Mouse (Mus musculus): ENCODE measurements at regions not wholly inside any gene's neighbourhood (a gene's known extent, or its start where the extent isn't known, plus 50 kb on each side); places are given as distances from the start of the nearest gene placed in this dataset.

DNA sequence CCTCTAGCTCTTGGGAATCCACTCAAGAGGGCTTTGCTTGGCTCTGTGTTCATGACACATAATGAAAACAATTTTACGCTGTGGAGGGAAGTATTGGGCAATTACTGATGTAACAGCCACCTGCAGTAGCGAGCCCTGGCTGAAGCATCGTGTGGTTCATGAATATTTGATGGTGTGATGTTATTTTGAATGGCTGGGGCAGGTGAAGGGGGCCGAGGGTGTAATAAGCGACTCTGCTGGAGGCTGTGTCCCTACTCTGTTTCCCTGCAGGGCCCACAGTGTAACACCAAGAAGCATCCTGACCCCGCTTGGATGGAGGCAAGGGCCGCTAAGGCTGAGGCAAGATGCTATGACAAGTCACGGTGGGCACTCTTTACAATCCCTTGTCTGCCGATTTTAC is 184.6 kb upstream of the Sp8 start:
- ATAC-seq (replicated peaks in 1 of 2; ENCODE audit: insufficient read depth in 1 of 2, low FRiP score in 2 of 2, low TSS enrichment in 1 of 2, low read depth in 1 of 2, poor library complexity in 2 of 2, severe bottlenecking in 2 of 2), result peak in 1 of 2 experiments; percentile 32; a peak in 1 of 4 replicates

DNA sequence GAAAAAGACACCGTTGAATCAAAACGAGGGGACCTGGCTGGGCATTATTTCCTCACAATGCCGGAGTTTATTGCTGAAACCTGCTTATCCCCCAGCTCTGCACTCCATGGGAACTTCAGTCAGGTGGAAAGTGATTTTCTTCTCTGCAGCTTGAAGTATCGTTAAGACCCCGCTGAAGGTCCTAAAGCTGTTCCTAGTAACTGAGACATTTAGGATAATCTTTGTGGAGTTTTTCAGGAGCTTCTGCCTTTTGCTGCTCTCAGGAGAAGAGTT is 185.0 kb upstream of the Sp8 start:
- ATAC-seq (replicated peaks in 1 of 2; ENCODE audit: insufficient read depth in 1 of 2, low FRiP score in 2 of 2, low TSS enrichment in 1 of 2, low read depth in 1 of 2, poor library complexity in 2 of 2, severe bottlenecking in 2 of 2), result no peak

DNA sequence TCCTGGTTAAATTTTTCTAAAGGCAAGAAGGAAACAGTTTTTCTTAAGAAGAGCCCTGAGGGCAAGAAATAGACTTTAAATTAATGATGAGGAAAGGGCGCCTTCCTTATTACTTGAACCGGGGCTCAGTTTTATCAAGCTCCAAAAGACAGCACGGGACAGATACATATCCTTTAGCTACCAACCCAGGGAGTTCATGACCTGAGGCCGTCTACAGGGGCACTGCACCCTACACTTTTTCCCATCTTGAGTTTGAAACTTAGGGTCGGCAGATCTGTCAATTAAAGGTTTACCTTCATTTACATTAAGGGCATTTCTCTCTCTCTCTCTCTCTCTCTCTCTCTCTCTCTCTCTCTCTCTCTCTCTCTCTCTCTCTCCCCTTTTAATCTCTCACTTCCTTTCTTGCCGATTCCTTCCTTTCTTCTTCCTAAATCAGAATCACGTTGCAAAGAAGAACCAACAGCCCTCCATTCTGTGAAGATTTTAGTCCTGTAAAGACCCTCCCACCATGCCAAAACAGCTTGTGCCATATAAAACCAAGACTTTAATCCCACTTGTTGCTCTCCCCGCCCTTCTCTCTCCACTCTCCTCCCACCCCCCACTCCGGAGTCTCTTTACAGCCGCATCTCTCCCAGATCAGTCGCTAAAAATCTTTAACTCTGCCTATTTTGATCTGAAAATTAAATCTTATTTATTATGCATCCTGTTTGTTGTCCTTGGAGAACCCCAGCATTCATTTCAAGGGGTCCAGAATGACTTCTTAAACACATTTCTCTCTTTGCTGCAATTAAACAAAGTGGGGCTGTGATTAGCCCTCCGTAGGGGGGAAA is 185.5 kb upstream of the Sp8 start:
- ATAC-seq (replicated peaks in 1 of 2; ENCODE audit: insufficient read depth in 1 of 2, low FRiP score in 2 of 2, low TSS enrichment in 1 of 2, low read depth in 1 of 2, poor library complexity in 2 of 2, severe bottlenecking in 2 of 2), result no peak

- ATAC-seq (replicated peaks in 1 of 2; ENCODE audit: insufficient read depth in 1 of 2, low FRiP score in 2 of 2, low TSS enrichment in 1 of 2, low read depth in 1 of 2, poor library complexity in 2 of 2, severe bottlenecking in 2 of 2), result no peak
These were observed 186.6 kb upstream of the Sp8 start for GRCm38 (mm10) chr12:118659240-118660120.

- ATAC-seq (replicated peaks in 1 of 2; ENCODE audit: insufficient read depth in 1 of 2, low FRiP score in 2 of 2, low TSS enrichment in 1 of 2, low read depth in 1 of 2, poor library complexity in 2 of 2, severe bottlenecking in 2 of 2), result no peak
These were observed 195.5 kb upstream of the Sp8 start for GRCm38 (mm10) chr12:118650483-118651160.

DNA sequence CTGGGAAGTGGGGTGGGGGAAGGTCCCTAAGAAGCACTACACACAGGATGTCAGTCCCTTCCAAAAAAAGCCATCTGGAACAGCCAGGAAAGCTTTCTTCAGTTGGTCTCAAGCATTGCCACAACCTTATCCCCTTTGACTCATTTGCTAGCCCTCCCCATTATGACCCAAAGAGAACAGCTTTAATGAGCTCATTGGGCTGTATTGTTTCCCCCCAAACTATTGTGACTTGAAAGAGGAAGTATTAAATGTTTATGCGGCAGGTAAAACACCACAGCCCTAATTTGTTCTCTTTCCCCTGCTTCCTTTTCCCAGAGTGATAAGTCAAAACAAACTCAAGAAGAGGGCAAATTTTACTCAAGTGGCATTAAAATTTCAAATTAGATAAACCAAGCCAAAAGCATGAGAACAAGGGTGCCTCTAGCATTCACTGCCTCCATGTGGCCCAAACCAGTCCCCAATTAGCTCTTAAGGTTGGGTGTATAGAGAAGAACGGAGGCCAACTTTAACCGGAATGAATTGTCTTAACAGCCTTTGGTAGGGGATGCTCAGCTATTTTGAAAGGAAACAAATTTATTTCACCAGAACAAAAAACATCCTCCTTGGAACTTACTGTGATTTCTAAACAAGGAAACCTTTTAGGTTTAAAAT is 196.7 kb upstream of the Sp8 start:
- ATAC-seq (replicated peaks in 1 of 2; ENCODE audit: insufficient read depth in 1 of 2, low FRiP score in 2 of 2, low TSS enrichment in 1 of 2, low read depth in 1 of 2, poor library complexity in 2 of 2, severe bottlenecking in 2 of 2), result peak; percentile 50 to 63; a peak in 3 of 4 replicates

DNA sequence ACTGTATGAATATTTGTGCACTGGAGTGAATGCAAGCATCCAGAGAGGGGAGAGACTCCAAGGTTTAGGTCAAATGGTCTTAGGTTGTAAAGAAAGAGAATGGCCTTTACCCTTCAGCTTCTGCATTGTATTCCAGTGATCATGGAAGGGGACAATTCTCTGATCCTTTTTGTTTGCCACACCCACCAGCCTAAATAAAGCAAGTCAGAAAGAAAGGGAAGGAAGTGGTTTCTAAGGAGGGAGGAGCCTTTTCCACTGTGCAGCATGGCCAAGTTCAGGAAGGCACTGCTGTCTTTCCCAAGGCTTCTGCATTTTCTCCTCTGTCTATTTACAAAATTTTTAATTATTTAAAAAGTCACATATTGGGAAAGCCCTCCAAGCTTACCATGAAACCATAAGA is 197.5 kb upstream of the Sp8 start:
- peak; percentile 86 to 87 for ATAC-seq (replicated peaks in 1 of 2; ENCODE audit: insufficient read depth in 1 of 2, low FRiP score in 2 of 2, low TSS enrichment in 1 of 2, low read depth in 1 of 2, poor library complexity in 2 of 2, severe bottlenecking in 2 of 2)

DNA sequence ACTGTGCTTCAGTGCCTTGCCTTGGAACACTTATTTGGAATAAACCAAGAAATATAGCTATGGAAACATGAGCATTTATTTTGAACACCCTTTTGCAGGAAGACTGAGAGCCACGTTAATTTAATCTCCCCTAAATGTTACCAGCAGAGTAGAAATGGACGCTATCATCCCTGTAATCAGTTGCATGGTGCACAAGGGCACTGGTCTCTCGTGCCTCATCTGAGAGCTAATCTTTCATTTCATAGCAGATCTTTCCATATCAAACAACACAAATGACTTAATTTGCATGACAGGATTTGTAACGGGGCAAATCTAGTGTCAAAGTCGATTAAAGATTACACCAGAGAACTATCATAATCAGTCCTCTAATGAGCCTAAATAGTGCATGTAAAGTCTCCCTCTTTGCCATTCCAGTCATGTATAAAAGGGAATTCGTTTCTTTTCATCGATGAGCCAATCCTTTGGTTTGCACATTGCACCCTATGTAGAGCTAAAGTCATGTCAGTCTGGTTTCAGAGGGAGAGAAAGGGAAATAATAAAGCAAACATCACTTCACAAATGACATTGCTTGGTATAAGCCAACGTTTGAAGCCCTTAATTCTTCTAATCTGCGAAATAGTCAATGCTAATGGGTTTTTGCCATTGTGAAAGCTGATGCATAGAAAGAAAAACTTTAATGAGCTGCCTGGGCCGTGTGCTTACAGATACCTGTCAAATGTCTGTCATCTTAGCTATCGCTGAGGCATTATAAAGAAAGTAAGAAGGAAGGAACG is 198.7 kb upstream of the Sp8 start:
- no peak for ATAC-seq (replicated peaks in 1 of 2; ENCODE audit: insufficient read depth in 1 of 2, low FRiP score in 2 of 2, low TSS enrichment in 1 of 2, low read depth in 1 of 2, poor library complexity in 2 of 2, severe bottlenecking in 2 of 2)

- ATAC-seq (replicated peaks in 1 of 2; ENCODE audit: insufficient read depth in 1 of 2, low FRiP score in 2 of 2, low TSS enrichment in 1 of 2, low read depth in 1 of 2, poor library complexity in 2 of 2, severe bottlenecking in 2 of 2), result peak; percentile 22 to 78; a peak in 2 of 4 replicates
These were observed 205.2 kb upstream of the Sp8 start for GRCm38 (mm10) chr12:118640925-118641324.

DNA sequence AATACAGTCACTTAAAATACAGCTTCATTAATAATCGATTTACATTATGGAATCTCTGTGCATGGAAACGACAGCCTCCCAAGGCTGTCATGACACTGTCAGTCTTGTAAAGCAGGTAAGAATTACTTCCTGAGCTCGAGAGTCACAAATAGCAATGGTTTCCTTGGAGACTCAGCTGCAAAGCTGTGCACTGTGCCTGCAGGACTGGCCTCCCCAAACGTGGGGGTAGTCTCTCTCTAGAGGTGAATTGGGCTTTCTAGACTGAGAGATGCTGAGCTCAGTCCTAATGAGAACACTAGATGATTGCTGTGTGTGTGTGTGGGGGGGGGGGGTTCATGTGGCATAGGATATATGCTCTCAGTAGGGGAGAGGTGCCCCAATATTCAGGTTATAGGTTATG is 208.9 kb upstream of the Sp8 start:
- ATAC-seq (replicated peaks in 1 of 2; ENCODE audit: insufficient read depth in 1 of 2, low FRiP score in 2 of 2, low TSS enrichment in 1 of 2, low read depth in 1 of 2, poor library complexity in 2 of 2, severe bottlenecking in 2 of 2), result no peak

GRCm38 (mm10) chr12:118635456-118635855 is 210.7 kb upstream of the Sp8 start:
- ATAC-seq (replicated peaks in 1 of 2; ENCODE audit: insufficient read depth in 1 of 2, low FRiP score in 2 of 2, low TSS enrichment in 1 of 2, low read depth in 1 of 2, poor library complexity in 2 of 2, severe bottlenecking in 2 of 2), result no peak

DNA sequence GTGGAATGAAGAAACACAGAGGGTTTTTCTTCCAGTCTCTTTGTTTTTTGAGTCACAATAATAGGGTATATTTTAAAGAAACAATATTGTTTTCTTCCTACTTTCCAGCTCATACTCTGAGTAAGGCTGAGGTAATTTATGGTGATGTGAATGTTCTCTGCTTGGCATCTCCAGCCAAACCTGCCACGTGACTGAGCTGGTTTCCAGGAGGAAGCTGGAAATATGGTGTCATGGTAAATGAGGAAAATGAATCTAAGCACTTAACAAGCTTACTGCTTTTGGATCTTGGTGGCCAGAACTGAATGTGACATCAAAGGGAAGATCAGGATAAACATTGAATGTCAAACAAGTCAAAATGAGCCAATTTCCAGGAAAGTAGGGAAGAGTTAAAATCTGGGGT is 215.8 kb upstream of the Sp8 start:
- no peak for ATAC-seq (replicated peaks in 1 of 2; ENCODE audit: insufficient read depth in 1 of 2, low FRiP score in 2 of 2, low TSS enrichment in 1 of 2, low read depth in 1 of 2, poor library complexity in 2 of 2, severe bottlenecking in 2 of 2)

GRCm38 (mm10) chr12:118621697-118622485 is 224.2 kb upstream of the Sp8 start:
- ATAC-seq (replicated peaks in 1 of 2; ENCODE audit: insufficient read depth in 1 of 2, low FRiP score in 2 of 2, low TSS enrichment in 1 of 2, low read depth in 1 of 2, poor library complexity in 2 of 2, severe bottlenecking in 2 of 2), result no peak

DNA sequence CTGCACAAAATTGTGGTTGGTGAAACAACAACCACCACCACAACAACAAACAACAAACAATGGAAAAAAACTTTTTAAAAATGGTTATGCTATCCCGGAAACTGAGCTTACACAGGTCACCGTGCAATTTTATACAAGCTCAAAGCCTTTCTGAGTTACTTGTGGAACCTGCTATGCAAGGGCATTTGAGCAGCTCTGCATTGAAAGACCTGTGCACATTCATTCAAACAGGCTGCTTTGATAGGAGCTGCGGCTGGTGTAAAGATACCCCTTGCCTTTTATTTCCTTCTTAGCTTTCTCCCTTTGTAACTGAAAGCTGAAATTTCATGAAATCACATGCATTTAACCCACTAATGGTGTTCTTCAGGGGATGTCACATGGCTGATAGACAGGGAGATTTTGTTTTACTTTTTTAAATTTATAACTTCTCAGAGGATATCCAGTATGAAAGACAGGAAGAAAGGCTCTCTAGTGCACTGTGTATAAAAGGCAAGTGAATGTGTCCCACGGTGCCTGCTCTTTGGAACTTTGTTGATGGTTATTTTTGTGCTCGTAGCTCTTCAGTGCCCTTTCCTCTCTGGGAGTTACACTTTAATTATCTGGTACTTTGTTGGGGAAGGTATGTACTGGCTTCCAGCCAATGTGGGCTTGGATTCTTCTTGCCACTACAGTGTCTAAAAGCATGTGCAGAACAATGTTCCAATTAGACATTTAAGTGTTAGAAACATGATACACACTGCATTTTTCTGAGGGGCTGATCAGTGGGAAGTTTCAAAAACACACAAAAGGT is 225.1 kb upstream of the Sp8 start:
- ATAC-seq (replicated peaks in 1 of 2; ENCODE audit: insufficient read depth in 1 of 2, low FRiP score in 2 of 2, low TSS enrichment in 1 of 2, low read depth in 1 of 2, poor library complexity in 2 of 2, severe bottlenecking in 2 of 2), result no peak

DNA sequence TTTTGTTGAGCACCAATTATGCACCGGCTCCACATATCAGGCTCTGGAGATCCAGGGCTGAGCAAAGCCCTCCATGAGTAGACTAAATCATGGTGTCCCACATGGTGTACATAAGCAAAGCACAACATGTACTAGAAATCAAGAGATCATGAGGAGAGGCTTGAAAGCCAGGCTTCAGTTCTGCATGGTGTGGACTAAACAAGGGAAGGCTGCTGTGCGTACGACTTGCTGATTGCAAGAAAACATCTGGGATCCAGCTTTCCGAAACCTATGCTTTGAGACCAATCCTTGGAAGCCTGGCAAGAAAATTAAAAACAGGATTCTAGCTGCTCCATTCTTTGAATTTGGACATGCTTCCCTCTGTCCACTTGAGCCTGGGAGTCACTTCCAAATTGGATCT is 249.1 kb upstream of the Sp8 start:
- no peak for ATAC-seq (replicated peaks in 1 of 2; ENCODE audit: insufficient read depth in 1 of 2, low FRiP score in 2 of 2, low TSS enrichment in 1 of 2, low read depth in 1 of 2, poor library complexity in 2 of 2, severe bottlenecking in 2 of 2)
